Mouse (Mus musculus) spleen, adult 2 months (tissue): Measurements from ENCODE around the gene Atp8b2. TPM values are rescaled to one million over a fixed set of nuclear protein-coding genes. Genes with fewer than 3 reads are reported as not detected.
A peak's percentile ranks its signal among the peaks of the same experiment; 100 is the strongest.

ENCODE experiments used
- DNase-seq, 2 experiments: peaks; one replicate each; pipeline versions ENCODE4 v3.0.0 to v3.0.0-alpha.2; 2012 to 2021; ENCODE audit warnings: low spot score in 2 of 2, low read depth in 1 of 2
- H3K27ac ChIP-seq: fragments of 200-500 bp; 2 replicates; pipeline ENCODE4 v1.5.1; 2012; ENCODE audit warnings: low read length, inconsistent platforms; ENCODE audit not compliant: insufficient read depth
- H3K27me3 ChIP-seq: fragments of 200-500 bp; 2 replicates; pipeline ENCODE4 v1.6.1; 2012; ENCODE audit warnings: mild to moderate bottlenecking, moderate library complexity, low read length, inconsistent platforms; ENCODE audit not compliant: control insufficient read depth, insufficient read depth
- H3K36me3 ChIP-seq: fragments of 200-500 bp; 2 replicates; pipeline ENCODE4 v1.6.1; 2012; ENCODE audit warnings: mild to moderate bottlenecking, low read length, inconsistent platforms; ENCODE audit not compliant: control insufficient read depth, insufficient read depth
- H3K4me1 ChIP-seq: fragments of 200-500 bp; 2 replicates; pipeline ENCODE4 v1.6.1; 2011; ENCODE audit warnings: inconsistent platforms; ENCODE audit not compliant: control insufficient read depth, insufficient read depth, insufficient read length
- H3K4me3 ChIP-seq: fragments of 200-500 bp; 2 replicates; pipeline ENCODE4 v1.5.1; 2011; ENCODE audit warnings: mild to moderate bottlenecking, inconsistent platforms; ENCODE audit not compliant: insufficient read depth, insufficient read length; ENCODE audit errors: extremely low read depth
- CTCF ChIP-seq: fragments of 200-500 bp; IDR thresholded peaks from 2 replicates; pipeline ENCODE4 v1.5.1; 2011; ENCODE audit warnings: mild to moderate bottlenecking, inconsistent platforms; ENCODE audit not compliant: insufficient read depth, insufficient read length, insufficient replicate concordance; ENCODE audit errors: extremely low read depth
- POLR2A ChIP-seq: fragments of 200-500 bp; IDR thresholded peaks from 2 replicates; pipeline ENCODE4 v1.6.1; 2011; ENCODE audit warnings: low read depth, low read length, inconsistent platforms
- WGBS: fragments of 180-500 bp; shearing (Covaris S2); methylation state at CpG from one replicate; pipeline ENCODE4 v1.1.7; 2018; 5-methylcytosine and 5-hydroxymethylcytosine counted together
- polyA plus RNA-seq: library from polyadenylated mRNA; depleted of rRNA; stranded (reverse); fragments of >200 nt; gene quantifications from 2 replicates; pipeline ENCODE4 v1.2.3, GENCODE M21; 2012

Atp8b2 gene
- polyA plus RNA-seq, 1 experiment: 66.0 TPM

DNA sequence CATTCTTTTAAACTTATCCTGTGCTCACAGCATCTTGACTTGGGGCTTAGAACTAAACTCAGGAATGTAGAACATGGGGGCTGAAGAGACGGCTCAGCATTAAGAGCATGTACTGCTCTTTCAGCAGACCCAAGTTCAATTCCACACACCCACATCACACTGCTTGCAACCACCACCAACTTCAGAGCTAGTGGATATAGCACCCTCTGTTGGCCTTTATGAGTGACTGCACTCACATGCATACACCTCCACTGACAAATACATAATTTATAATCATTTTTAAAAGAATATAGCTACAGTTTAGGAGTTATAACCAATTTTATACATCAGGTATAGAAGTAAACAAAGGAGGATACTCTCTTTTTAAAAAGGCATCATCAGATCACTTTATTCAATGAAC, 36.9 kb downstream of the Atp8b2 start:
- no peak for DNase-seq
- H3K36me3 ChIP-seq: no peaks in the 10 kb centered on the region
- 100% methylated on average over 1 of the region's 1 CpGs for WGBS
- no peak overlapping the region for H3K4me3 ChIP-seq
- H3K27me3 ChIP-seq: no peaks in the 10 kb centered on the region
- no peak overlapping the region for H3K27ac ChIP-seq
- TF ChIP-seq CTCF: no peak
- TF ChIP-seq POLR2A: no peak
- H3K4me1 ChIP-seq: no peaks in the 10 kb centered on the region

DNA sequence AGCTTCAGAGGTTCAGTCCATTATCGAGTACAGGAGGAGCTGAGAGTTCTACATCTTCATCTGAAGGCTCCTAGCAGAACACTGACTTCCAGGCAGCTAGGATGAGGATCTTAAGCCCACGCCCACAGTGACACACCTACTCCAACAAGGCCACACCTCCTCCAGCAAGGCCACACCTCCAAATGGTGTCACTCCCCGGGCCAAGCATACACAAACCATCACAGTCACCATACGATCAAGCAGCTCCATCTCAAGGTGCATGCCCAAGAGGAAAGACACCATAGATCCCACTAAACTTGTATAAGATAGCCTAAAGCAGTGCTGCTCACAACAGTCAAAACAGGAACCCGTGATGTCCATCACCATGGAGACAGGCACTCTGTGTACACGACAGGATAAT, 42.6 kb downstream of the Atp8b2 start:
- WGBS: 69% methylated on average over 6 of the region's 6 CpGs
- no peak for DNase-seq
- H3K4me3 ChIP-seq: no peak overlapping the region
- H3K27ac ChIP-seq: no peak overlapping the region
- no peaks in the 10 kb centered on the region for H3K36me3 ChIP-seq
- TF ChIP-seq POLR2A (no peak), CTCF (no peak)
- no peaks in the 10 kb centered on the region for H3K4me1 ChIP-seq
- H3K27me3 ChIP-seq: no peaks in the 10 kb centered on the region

DNA sequence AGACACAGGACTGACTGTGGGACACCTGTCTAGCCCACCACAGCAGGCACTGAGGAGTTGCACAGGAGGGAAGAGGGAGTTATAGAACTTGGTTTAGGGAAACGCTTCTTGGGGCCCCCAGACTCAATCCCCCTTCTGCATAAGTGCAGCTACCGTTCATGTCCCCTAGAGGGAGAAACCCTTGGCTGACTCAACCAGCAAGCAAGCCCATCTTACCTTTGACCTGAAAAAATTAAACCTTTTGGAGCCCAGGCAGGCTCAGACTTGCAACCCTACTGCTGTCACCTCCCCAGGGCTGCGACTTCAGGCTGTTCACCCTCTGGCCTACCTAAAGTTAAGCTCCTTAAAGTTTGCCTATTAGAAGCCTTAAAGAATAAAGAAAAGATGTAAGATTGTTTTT, 45.9 kb downstream of the Atp8b2 start:
- Histone ChIP-seq H3K27me3 (no peaks in the 10 kb centered on the region), H3K4me1 (no peaks in the 10 kb centered on the region; the same call in none of the 2 replicates), H3K36me3 (no peaks in the 10 kb centered on the region), H3K4me3 (no peak overlapping the region), H3K27ac (no peak overlapping the region)
- 77% methylated on average over 3 of the region's 3 CpGs for WGBS
- no peak for DNase-seq
- no peak for TF ChIP-seq POLR2A
- no peak for TF ChIP-seq CTCF

DNA sequence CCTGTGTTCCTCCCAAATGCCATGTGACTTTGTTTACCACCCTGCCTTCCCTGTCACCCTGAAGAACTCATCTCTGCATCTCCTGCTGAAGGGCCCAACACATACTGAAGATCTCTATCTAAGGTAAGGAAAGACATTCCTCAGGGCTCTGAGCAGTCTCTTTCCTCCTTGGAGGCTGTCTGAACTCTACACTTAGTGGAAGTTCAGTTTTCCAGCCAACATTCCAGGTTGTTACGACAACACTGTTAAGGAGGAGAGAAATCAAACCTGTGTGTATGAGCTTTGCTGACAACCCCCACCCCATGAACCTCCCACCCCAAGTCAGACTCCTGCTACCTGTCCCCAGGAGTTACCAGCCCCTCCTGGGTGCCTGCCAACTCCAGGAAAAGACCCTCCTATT, 46.7 kb downstream of the Atp8b2 start:
- Histone ChIP-seq H3K27me3 (no peaks in the 10 kb centered on the region), H3K27ac (no peak overlapping the region), H3K4me3 (no peak overlapping the region), H3K36me3 (no peaks in the 10 kb centered on the region), H3K4me1 (peaks cover under 1% of the 10 kb centered on the region)
- 100% methylated on average over 1 of the region's 1 CpGs for WGBS
- no peak for TF ChIP-seq POLR2A
- TF ChIP-seq CTCF: no peak
- no peak for DNase-seq

DNA sequence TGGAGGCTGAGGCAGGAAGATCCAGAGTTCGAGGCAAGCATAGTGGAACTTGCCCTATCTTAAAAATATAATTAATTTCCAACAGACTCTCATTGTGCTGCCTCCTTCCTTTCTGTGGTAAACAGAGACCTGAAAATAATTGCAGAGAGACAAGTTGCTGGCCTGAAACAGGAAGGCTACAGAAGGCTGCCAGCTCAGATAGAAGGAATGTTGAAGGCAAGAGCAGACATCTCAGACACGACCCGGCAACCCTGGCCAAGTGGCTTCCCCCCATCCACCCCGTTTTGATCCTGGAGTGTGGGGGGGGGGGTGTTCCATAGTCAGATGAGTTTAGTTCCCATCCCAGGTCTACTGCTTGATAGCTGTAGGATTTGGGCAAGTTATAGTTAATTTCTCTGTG, 48.6 kb downstream of the Atp8b2 start:
- H3K36me3 ChIP-seq: no peaks in the 10 kb centered on the region
- H3K27me3 ChIP-seq: no peaks in the 10 kb centered on the region
- H3K4me3 ChIP-seq: no peak overlapping the region
- H3K27ac ChIP-seq: no peak overlapping the region
- WGBS: 29% methylated on average over 4 of the region's 4 CpGs
- TF ChIP-seq POLR2A (no peak), CTCF (no peak)
- DNase-seq: no peak
- peaks cover 17% of the 10 kb centered on the region for H3K4me1 ChIP-seq

DNA sequence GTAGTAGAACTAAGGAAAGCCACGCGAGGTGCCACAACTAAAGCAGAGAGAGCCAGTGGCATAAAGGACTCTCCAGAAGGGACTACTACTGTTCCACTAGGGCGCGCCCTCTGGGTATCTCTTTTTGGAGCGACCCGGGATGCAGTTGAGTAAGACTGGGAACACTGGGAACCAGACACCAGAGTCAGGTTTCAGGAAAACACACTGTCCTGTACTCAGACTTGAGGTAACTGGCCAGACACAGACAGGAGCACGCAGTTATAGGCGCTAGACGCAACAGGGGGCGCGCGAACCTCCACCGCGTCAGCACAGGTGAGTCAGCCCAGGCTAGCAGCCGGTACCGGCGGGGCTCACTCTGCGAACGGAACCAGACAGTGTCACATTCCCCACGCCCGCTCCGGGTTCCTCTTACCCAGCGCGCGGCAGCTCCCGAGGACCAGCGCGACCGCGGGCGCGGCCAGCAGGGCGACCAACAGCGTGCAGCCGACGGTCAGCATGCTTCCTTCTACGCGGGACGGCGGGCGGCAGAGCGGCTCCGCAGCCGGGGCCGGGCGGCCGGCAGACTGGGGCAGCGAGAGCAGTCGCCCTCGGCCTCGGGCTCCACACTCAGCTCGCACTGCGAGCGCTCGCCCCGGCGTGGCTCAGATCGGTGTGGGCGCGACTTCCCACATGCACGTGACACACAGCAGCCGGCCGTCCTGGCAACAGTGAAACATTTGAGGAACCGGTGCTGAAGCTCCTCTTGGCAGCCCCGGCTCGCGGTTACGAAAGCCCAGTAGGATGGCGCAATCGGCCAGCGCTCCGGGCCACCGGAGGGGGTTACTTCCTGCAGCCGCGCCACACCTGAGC, 50.5 kb downstream of the Atp8b2 start, which contains the start of gene Il6ra:
TSS of gene Il6ra (minus strand) at position 654 of the 849 bp plus-strand sequence.
- Histone ChIP-seq H3K36me3 (no peaks in the 10 kb centered on the region), H3K27me3 (no peaks in the 10 kb centered on the region), H3K27ac (peak within 1 kb of the TSS; percentile 96), H3K4me3 (peak within 1 kb of the TSS; percentile 78), H3K4me1 (peaks cover 27% of the 10 kb centered on the region)
- 2% methylated on average over 75 of the region's 75 CpGs for WGBS
- peak; percentile 4 for TF ChIP-seq POLR2A
- TF ChIP-seq CTCF: no peak
- peak; percentile 63 to 77 for DNase-seq

DNA sequence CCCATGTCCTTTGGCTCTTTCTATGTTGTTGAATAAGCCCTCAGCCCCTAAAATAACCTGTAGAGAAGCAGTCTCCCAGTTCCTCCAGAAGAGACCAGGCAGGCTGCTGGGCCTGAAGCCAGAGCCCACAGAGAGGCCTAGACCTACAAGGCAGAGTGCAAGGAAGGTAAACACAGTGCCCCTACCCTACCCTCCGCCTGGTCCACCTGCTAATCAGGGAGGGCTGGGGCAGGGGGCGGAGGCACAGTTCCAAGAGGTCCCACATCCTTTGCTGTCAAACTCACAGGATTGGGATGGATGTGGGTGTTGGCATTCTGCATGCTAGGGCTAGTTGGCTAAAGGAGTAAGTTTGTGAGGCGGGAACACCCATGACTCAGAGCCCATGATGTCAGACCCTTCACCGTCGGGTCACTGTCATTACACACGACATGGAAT, 51.2 kb downstream of the Atp8b2 start:
- TF ChIP-seq POLR2A (no peak), CTCF (no peak)
- peak overlapping the region; percentile 96 for H3K27ac ChIP-seq
- DNase-seq: no peak
- WGBS: 33% methylated on average over 6 of the region's 6 CpGs
- H3K4me1 ChIP-seq: peaks cover 30% of the 10 kb centered on the region
- no peaks in the 10 kb centered on the region for H3K36me3 ChIP-seq
- H3K27me3 ChIP-seq: no peaks in the 10 kb centered on the region
- peak overlapping the region; percentile 78 for H3K4me3 ChIP-seq
